Comparison of ENCODE assay signal across 8 mouse cellular contexts in genomic region chr19:17355950-17356867, GRCm38 (mm10). TPM values are rescaled to one million over a fixed set of nuclear protein-coding genes. Genes with fewer than 3 reads are reported as not detected.
A peak's percentile ranks its signal among the peaks of the same experiment; 100 is the strongest.
DNase-seq lines count a peak whose midpoint lies in the region; TF ChIP-seq lines count a peak whose summit lies in the region.

No protein-coding gene starts in this region.

- DNase-seq in heart, postnatal 14 days = peak; percentile 75 to 81
- peak; percentile 80 to 88 for DNase-seq in kidney, postnatal 36 days
- peak; percentile 66 for DNase-seq in spleen, adult 12 weeks (ENCODE audit: low spot score)
- DNase-seq in layer of hippocampus, adult 9-10 months (ENCODE audit: low spot score) = no peak

- no peaks in the 10 kb centered on the region for H3K36me3 ChIP-seq in E14TG2a.4 (ENCODE audit: insufficient read depth, low read length)
- peaks cover 22% of the 10 kb centered on the region for H3K36me3 ChIP-seq in erythroblast, embryonic 14.5 days (ENCODE audit: control insufficient read depth)
- peaks cover 24% of the 10 kb centered on the region for H3K36me3 ChIP-seq in megakaryocyte, embryonic 14.5 days (replicated peaks; ENCODE audit: low read length)

- intact Hi-C loops in heart, postnatal 14 days (cut with DNase I) = loop anchor here (5.0 kb wide), 1 partner anchor 194 kb away; no protein-coding TSS in a partner anchor

- peaks cover 34% of the 10 kb centered on the region for H3K27me3 ChIP-seq in E14TG2a.4 (ENCODE audit: insufficient read depth, low read length)
- H3K27me3 ChIP-seq in erythroblast, embryonic 14.5 days (ENCODE audit: control insufficient read depth) = peaks cover 43% of the 10 kb centered on the region
- no peaks in the 10 kb centered on the region for H3K27me3 ChIP-seq in megakaryocyte, embryonic 14.5 days (replicated peaks)

- H3K4me3 ChIP-seq in E14TG2a.4 (replicated peaks; ENCODE audit: low read length) = peak overlapping the region; percentile 83
- H3K4me3 ChIP-seq in brown adipose tissue, adult 24 weeks (ENCODE audit: insufficient read depth, low read depth, low read length) = peak overlapping the region; percentile 55
- peak overlapping the region; percentile 87 for H3K4me3 ChIP-seq in erythroblast, embryonic 14.5 days (replicated peaks)
- H3K4me3 ChIP-seq in megakaryocyte, embryonic 14.5 days (replicated peaks) = peak overlapping the region; percentile 97

- TF ChIP-seq CTCF in E14TG2a.4 (conservative IDR thresholded peaks at IDR 0.05; ENCODE audit: low read length) = no peak

- H3K4me1 ChIP-seq in E14TG2a.4 (replicated peaks; ENCODE audit: low read depth, low read length) = peaks cover 53% of the 10 kb centered on the region
- no peaks in the 10 kb centered on the region for H3K4me1 ChIP-seq in brown adipose tissue, adult 24 weeks (ENCODE audit: control insufficient read depth, insufficient read depth, insufficient read length, low read length)
- peaks cover 80% of the 10 kb centered on the region for H3K4me1 ChIP-seq in erythroblast, embryonic 14.5 days (ENCODE audit: control insufficient read depth)
- H3K4me1 ChIP-seq in megakaryocyte, embryonic 14.5 days = peaks cover 85% of the 10 kb centered on the region

- H3K27ac ChIP-seq in brown adipose tissue, adult 24 weeks (replicated peaks; ENCODE audit: low read depth, low read length) = peak overlapping the region; percentile 45; the same call in 1 of the 2 replicates

- H3K9me3 ChIP-seq in E14TG2a.4 (ENCODE audit: low read length) = no peaks in the 10 kb centered on the region
- H3K9me3 ChIP-seq in erythroblast, embryonic 14.5 days (ENCODE audit: control insufficient read depth, low read length) = no peaks in the 10 kb centered on the region
- no peaks in the 10 kb centered on the region for H3K9me3 ChIP-seq in megakaryocyte, embryonic 14.5 days

RNA-seq across cellular contexts. Expression of gene Gcnt1, which starts 16.4 kb away (rescaled TPM):
- polyA plus RNA-seq in brown adipose tissue, adult 24 weeks (2012; ENCODE audit: insufficient read depth, insufficient read length, missing spikeins) = 0.75 and 0.83 TPM in 2 replicates
- 0.07 and 0.14 TPM in 2 replicates for polyA plus RNA-seq in erythroblast, embryonic 14.5 days (2012)
- 10 to 100 TPM; 14.2 to 14.4 TPM for total RNA-seq in heart, postnatal 14 days (2021)
- 0.73 TPM in 1 of 2 replicates, not detected in the other for polyA plus RNA-seq in megakaryocyte, embryonic 14.5 days (2012; ENCODE audit: insufficient read depth, low replicate concordance)

RNA-seq across cellular contexts. Expression of gene Rfk, which starts 37.6 kb away (rescaled TPM):
- 107 and 113 TPM in 2 replicates for polyA plus RNA-seq in brown adipose tissue, adult 24 weeks (2012; ENCODE audit: insufficient read depth, insufficient read length, missing spikeins)
- polyA plus RNA-seq in erythroblast, embryonic 14.5 days (2012) = 5.2 and 7.2 TPM in 2 replicates
- 10 to 100 TPM; 56.9 to 59.7 TPM for total RNA-seq in heart, postnatal 14 days (2021)
- polyA plus RNA-seq in megakaryocyte, embryonic 14.5 days (2012; ENCODE audit: insufficient read depth, low replicate concordance) = 15.5 and 50.4 TPM in 2 replicates
